Mouse (Mus musculus): Measurements from ENCODE around the gene Dock2. TPM values are rescaled to one million over a fixed set of nuclear protein-coding genes. Genes with fewer than 3 reads are reported as not detected.
"Not testable (repeated sequence)": the region's sequence is repeated elsewhere in the genome, so short reads cannot be mapped to it uniquely, and the experiment has no call there.

Gene Dock2
- polyA plus RNA-seq, 1 experiment: not detected

DNA sequence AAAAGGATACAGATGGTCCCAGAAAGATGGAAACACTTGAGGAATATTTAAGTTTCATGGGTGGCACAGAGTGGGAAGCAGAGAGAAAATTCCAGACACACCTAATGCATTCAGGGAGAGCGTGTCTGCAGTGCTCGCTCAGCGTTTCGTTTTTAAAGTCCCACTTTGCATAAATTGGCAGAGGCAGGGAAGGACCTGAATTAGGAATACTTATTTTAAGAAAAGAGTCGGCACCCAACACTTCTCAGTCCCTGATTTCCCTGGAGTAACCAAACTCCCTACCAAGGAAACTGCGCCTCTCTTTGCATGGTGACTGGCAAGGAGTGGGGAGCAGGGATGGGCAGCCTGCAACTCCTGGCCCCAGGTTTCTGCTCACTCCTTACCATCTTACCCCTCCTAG is 546.8 kb downstream of the Dock2 start:
- Histone ChIP-seq H3K9me3 (replicated peaks; ENCODE audit: control insufficient read depth, insufficient read depth, low read length, poor library complexity, severe bottlenecking) (no peaks in the 10 kb centered on the region), H3K27me3 (ENCODE audit: control insufficient read depth, insufficient read depth, low read length, poor library complexity, severe bottlenecking) (no peaks in the 10 kb centered on the region), H3K36me3 (ENCODE audit: control insufficient read depth, insufficient read depth, low read length, poor library complexity, severe bottlenecking) (no peaks in the 10 kb centered on the region), H3K9ac (ENCODE audit: low read depth, poor library complexity, severe bottlenecking) (no peak overlapping the region), H3K27ac (ENCODE audit: insufficient read depth, low read length) (no peak overlapping the region), H3K4me3 (ENCODE audit: low read depth, low read length) (no peak overlapping the region), H3K4me1 (ENCODE audit: control insufficient read depth, insufficient read depth, low read length) (no peaks in the 10 kb centered on the region)
- TF ChIP-seq POLR2A (IDR thresholded peaks at IDR 0.05; ENCODE audit: insufficient read depth, low read length) (no peak), EP300 (IDR thresholded peaks at IDR 0.05; ENCODE audit: insufficient read depth, low read depth, low read length) (no peak), CTCF (IDR thresholded peaks at IDR 0.05; ENCODE audit: low read depth, low read length) (no peak)

DNA sequence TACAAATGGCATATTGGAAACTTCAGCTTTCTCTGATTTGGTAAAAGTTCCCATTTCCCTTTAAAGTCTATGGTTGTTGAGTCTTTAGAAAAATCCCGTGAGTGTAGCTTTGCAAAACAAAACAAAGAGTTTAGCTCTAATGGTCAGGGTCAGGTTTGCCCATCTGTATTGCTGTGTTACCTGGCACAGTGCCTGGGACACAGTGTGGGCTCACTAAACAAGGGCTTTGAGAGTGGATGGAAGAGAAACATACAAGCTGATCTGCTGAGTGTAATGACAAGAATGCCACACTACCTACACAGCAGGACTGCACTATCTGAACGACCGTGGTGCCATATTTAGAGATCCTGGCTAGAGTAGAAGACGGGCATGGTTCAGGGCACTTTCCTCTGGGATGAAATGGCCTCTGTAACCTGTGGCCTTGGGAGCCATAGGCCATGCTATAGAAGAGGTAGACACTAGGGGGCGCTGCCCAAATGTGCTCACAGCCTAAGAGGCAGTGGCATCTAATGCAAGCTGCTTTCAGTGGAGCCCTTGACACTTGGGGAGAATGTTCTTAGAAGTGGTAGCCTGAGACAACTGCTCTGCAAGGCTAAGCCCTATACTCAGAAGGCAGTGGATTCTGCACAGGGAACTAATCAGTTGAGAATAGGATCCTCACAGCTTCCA is 547.5 kb downstream of the Dock2 start:
- H3K9me3 ChIP-seq (replicated peaks; ENCODE audit: control insufficient read depth, insufficient read depth, low read length, poor library complexity, severe bottlenecking): no peaks in the 10 kb centered on the region
- H3K4me3 ChIP-seq (ENCODE audit: low read depth, low read length): no peak overlapping the region
- H3K9ac ChIP-seq (ENCODE audit: low read depth, poor library complexity, severe bottlenecking): no peak overlapping the region
- H3K27me3 ChIP-seq (ENCODE audit: control insufficient read depth, insufficient read depth, low read length, poor library complexity, severe bottlenecking): no peaks in the 10 kb centered on the region
- H3K4me1 ChIP-seq (ENCODE audit: control insufficient read depth, insufficient read depth, low read length): no peaks in the 10 kb centered on the region
- TF ChIP-seq POLR2A (IDR thresholded peaks at IDR 0.05; ENCODE audit: insufficient read depth, low read length): no peak
- TF ChIP-seq CTCF (IDR thresholded peaks at IDR 0.05; ENCODE audit: low read depth, low read length): peak; percentile 76
- no peak for TF ChIP-seq EP300 (IDR thresholded peaks at IDR 0.05; ENCODE audit: insufficient read depth, low read depth, low read length)
- no peaks in the 10 kb centered on the region for H3K36me3 ChIP-seq (ENCODE audit: control insufficient read depth, insufficient read depth, low read length, poor library complexity, severe bottlenecking)
- no peak overlapping the region for H3K27ac ChIP-seq (ENCODE audit: insufficient read depth, low read length)

DNA sequence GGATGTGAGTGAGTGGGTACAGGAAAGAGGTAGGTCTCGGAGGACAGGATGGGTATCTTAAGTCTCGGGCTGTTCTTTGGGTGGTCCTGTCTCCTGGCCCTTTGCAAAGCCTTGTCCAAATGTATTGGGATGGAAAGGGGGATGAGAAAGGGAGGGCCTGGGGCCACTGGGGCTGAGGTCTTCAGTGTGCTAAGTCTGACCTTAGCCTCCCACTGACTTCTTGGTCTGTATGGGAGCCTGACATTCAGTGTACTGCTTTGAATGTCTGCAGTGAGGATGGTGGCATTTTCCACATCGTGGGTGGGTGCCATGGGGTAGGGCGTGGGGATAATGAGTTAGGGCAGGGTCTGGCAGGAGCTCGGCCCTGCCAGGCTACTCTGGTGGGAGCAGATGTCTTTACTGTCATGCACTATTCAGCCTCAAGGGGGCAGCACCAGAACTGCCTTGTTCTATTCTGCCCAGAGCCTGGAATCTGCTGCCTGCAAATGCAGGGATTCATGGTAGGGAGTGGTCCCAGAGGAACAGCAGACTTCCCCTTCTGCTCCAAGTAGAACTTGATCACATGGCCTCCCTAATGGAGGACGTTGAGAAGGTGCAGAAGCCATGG is 554.8 kb downstream of the Dock2 start:
- TF ChIP-seq EP300 (IDR thresholded peaks at IDR 0.05; ENCODE audit: insufficient read depth, low read depth, low read length) (no peak), CTCF (IDR thresholded peaks at IDR 0.05; ENCODE audit: low read depth, low read length) (peak; percentile 76)
- H3K9ac ChIP-seq (ENCODE audit: low read depth, poor library complexity, severe bottlenecking): no peak overlapping the region
- no peaks in the 10 kb centered on the region for H3K27me3 ChIP-seq (ENCODE audit: control insufficient read depth, insufficient read depth, low read length, poor library complexity, severe bottlenecking)
- no peaks in the 10 kb centered on the region for H3K36me3 ChIP-seq (ENCODE audit: control insufficient read depth, insufficient read depth, low read length, poor library complexity, severe bottlenecking)
- H3K4me3 ChIP-seq (ENCODE audit: low read depth, low read length): no peak overlapping the region
- H3K4me1 ChIP-seq (ENCODE audit: control insufficient read depth, insufficient read depth, low read length): no peaks in the 10 kb centered on the region
- no peaks in the 10 kb centered on the region for H3K9me3 ChIP-seq (replicated peaks; ENCODE audit: control insufficient read depth, insufficient read depth, low read length, poor library complexity, severe bottlenecking)
- H3K27ac ChIP-seq (ENCODE audit: insufficient read depth, low read length): no peak overlapping the region

DNA sequence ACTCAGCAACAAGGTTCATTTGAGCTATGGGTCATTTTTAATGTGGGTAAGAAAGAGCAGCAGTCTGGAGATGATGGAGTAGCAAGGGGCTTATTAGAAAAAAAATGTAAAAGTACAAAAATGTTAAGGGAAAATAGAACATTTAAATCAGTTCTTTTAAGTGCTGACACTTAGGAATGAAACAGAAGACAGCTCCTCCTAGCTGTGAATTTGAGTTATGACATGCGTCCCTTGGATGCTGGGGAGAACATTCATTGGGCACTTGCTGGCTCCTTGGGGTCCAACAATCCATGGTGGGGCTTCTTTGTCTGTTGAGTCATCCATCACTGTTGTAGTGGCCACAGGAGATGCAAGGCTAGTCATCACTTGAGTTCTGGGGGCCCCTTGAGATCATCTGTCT is 556.5 kb downstream of the Dock2 start:
- Histone ChIP-seq H3K9ac (ENCODE audit: low read depth, poor library complexity, severe bottlenecking) (no peak overlapping the region), H3K4me1 (ENCODE audit: control insufficient read depth, insufficient read depth, low read length) (no peaks in the 10 kb centered on the region), H3K27ac (ENCODE audit: insufficient read depth, low read length) (no peak overlapping the region), H3K27me3 (ENCODE audit: control insufficient read depth, insufficient read depth, low read length, poor library complexity, severe bottlenecking) (no peaks in the 10 kb centered on the region), H3K9me3 (replicated peaks; ENCODE audit: control insufficient read depth, insufficient read depth, low read length, poor library complexity, severe bottlenecking) (no peaks in the 10 kb centered on the region), H3K36me3 (ENCODE audit: control insufficient read depth, insufficient read depth, low read length, poor library complexity, severe bottlenecking) (no peaks in the 10 kb centered on the region), H3K4me3 (ENCODE audit: low read depth, low read length) (no peak overlapping the region)
- TF ChIP-seq POLR2A (IDR thresholded peaks at IDR 0.05; ENCODE audit: insufficient read depth, low read length): no peak
- no peak for TF ChIP-seq EP300 (IDR thresholded peaks at IDR 0.05; ENCODE audit: insufficient read depth, low read depth, low read length)
- TF ChIP-seq CTCF (IDR thresholded peaks at IDR 0.05; ENCODE audit: low read depth, low read length): no peak

DNA sequence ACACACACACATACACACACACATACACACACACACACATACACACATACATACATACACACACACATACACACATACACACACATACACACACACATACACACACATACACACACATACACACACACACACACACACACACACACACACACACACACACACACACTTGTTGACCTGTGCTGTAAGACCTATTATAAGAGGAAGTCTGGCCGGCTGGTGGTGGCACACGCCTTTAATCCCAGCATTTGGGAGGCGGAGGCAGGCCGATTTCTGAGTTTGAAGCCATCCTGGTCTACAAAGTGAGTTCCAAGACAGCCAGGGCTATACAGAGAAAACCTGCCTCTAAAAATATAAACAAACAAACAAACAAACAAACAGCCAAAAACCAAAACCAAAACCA is 563.1 kb downstream of the Dock2 start:
- not testable (repeated sequence) for H3K27me3 ChIP-seq (ENCODE audit: control insufficient read depth, insufficient read depth, low read length, poor library complexity, severe bottlenecking); H3K4me1 ChIP-seq (ENCODE audit: control insufficient read depth, insufficient read depth, low read length); H3K27ac ChIP-seq (ENCODE audit: insufficient read depth, low read length); H3K4me3 ChIP-seq (ENCODE audit: low read depth, low read length); H3K9me3 ChIP-seq (replicated peaks; ENCODE audit: control insufficient read depth, insufficient read depth, low read length, poor library complexity, severe bottlenecking); H3K36me3 ChIP-seq (ENCODE audit: control insufficient read depth, insufficient read depth, low read length, poor library complexity, severe bottlenecking); H3K9ac ChIP-seq (ENCODE audit: low read depth, poor library complexity, severe bottlenecking)

DNA sequence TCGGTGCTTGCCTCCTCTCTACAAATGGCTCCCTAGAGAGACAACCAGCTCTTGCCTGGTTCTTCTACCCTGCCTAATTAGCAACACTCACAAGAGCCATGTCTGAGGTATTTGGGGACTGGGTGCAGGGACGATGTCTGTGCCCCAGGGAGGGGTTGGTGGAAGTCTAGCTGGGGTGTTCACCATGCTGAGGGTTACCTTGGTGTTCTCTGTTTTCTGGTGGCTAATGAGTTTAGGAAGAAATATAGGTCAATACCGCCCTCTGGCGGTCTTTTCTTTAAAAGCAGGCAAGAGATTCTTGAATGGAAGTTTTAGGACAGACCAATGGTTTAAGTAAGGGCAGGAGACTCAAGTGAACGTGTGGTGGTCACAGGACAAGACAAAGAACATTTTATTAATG is 570.8 kb downstream of the Dock2 start:
- Histone ChIP-seq H3K27me3 (ENCODE audit: control insufficient read depth, insufficient read depth, low read length, poor library complexity, severe bottlenecking) (no peaks in the 10 kb centered on the region), H3K9ac (ENCODE audit: low read depth, poor library complexity, severe bottlenecking) (no peak overlapping the region), H3K4me1 (ENCODE audit: control insufficient read depth, insufficient read depth, low read length) (no peaks in the 10 kb centered on the region), H3K27ac (ENCODE audit: insufficient read depth, low read length) (no peak overlapping the region), H3K36me3 (ENCODE audit: control insufficient read depth, insufficient read depth, low read length, poor library complexity, severe bottlenecking) (no peaks in the 10 kb centered on the region), H3K9me3 (replicated peaks; ENCODE audit: control insufficient read depth, insufficient read depth, low read length, poor library complexity, severe bottlenecking) (no peaks in the 10 kb centered on the region), H3K4me3 (ENCODE audit: low read depth, low read length) (no peak overlapping the region)
- no peak for TF ChIP-seq EP300 (IDR thresholded peaks at IDR 0.05; ENCODE audit: insufficient read depth, low read depth, low read length)
- peak; percentile 5 for TF ChIP-seq CTCF (IDR thresholded peaks at IDR 0.05; ENCODE audit: low read depth, low read length)
- TF ChIP-seq POLR2A (IDR thresholded peaks at IDR 0.05; ENCODE audit: insufficient read depth, low read length): no peak
